Mouse (Mus musculus) limb, embryonic 14.5 days (tissue): ENCODE results near the gene D2hgdh. TPM values are rescaled to one million over a fixed set of nuclear protein-coding genes. Genes with fewer than 3 reads are reported as not detected.

ENCODE experiments used
- ATAC-seq: fragments of 200-750 bp; cut with Nextera tagmentation; 2 replicates; pipeline ENCODE4 v1.8.0; 2017; ENCODE audit warnings: low read depth, moderate number of reproducible peaks, moderate TSS enrichment; ENCODE audit not compliant: low FRiP score
- DNase-seq: peaks from one replicate; pipeline ENCODE4 v3.0.0-alpha.2; 2015; ENCODE audit warnings: low spot score
- H3K27ac ChIP-seq: fragments of 300-500 bp; sonication (generic); replicated peaks from 2 replicates; pipeline ENCODE4 v1.5.1; 2014; ENCODE audit warnings: low read depth, mild to moderate bottlenecking, low read length, moderate library complexity, mixed read lengths
- H3K27me3 ChIP-seq: fragments of 300-500 bp; sonication (generic); 2 replicates; pipeline ENCODE4 v1.6.1; 2014; ENCODE audit warnings: low read length, mixed read lengths; ENCODE audit not compliant: control insufficient read depth, insufficient read depth
- H3K36me3 ChIP-seq: fragments of 300-500 bp; sonication (generic); 2 replicates; pipeline ENCODE4 v1.6.1; 2014; ENCODE audit warnings: mild to moderate bottlenecking, low read length, moderate library complexity, mixed read lengths; ENCODE audit not compliant: control insufficient read depth, insufficient read depth
- H3K4me1 ChIP-seq: fragments of 300-500 bp; sonication (generic); 2 replicates; pipeline ENCODE4 v1.6.1; 2014; ENCODE audit warnings: antibody characterized with exemption, low read length, mixed read lengths; ENCODE audit not compliant: control insufficient read depth, insufficient read depth
- H3K4me2 ChIP-seq: fragments of 300-500 bp; sonication (generic); replicated peaks from 2 replicates; pipeline ENCODE4 v1.6.1; 2014; ENCODE audit warnings: low read depth, mild to moderate bottlenecking, low read length, moderate library complexity; ENCODE audit not compliant: severe bottlenecking
- H3K4me3 ChIP-seq: fragments of 300-500 bp; sonication (generic); replicated peaks from 2 replicates; pipeline ENCODE4 v1.5.1; 2014; ENCODE audit warnings: low read length
- H3K9ac ChIP-seq: fragments of 300-500 bp; sonication (generic); 2 replicates; pipeline ENCODE4 v1.6.1; 2014; ENCODE audit warnings: mild to moderate bottlenecking, low read depth, low read length, moderate library complexity; ENCODE audit not compliant: severe bottlenecking
- H3K9me3 ChIP-seq: fragments of 300-500 bp; sonication (generic); 2 replicates; pipeline ENCODE4 v1.6.1; 2016; ENCODE audit warnings: low read length; ENCODE audit not compliant: control insufficient read depth
- POLR2A ChIP-seq: fragments of 200-500 bp; IDR thresholded peaks from 2 replicates; pipeline ENCODE4 v1.8.0; 2012; ENCODE audit warnings: inconsistent platforms, mild to moderate bottlenecking, moderate library complexity, borderline replicate concordance; ENCODE audit not compliant: insufficient read depth, insufficient read length; ENCODE audit errors: extremely low read depth
- WGBS: fragments of 180-500 bp; shearing (Covaris S2); extraction: QIAGEN DNeasy Blood & Tissue Kit; methylation state at CpG from one replicate; pipeline ENCODE4 v1.1.7; 2014; 5-methylcytosine and 5-hydroxymethylcytosine counted together
- polyA plus RNA-seq, 2 experiments: library from polyadenylated mRNA; depleted of rRNA in 1 of 2; stranded (reverse) in 1 of 2; unstranded in 1 of 2; fragments of >200 nt; fragmentation: Nextera tagmentation in 1 of 2; extraction: Ambion mirVana in 1 of 2; gene quantifications; 2 replicates each; pipeline versions ENCODE4 v1.2.1 to v1.2.3; 2012 to 2014

D2hgdh gene
- polyA plus RNA-seq, 2 experiments: 13.2 to 25.1 TPM

GRCm38 (mm10) chr1:93817823-93818532 is 6.7 kb upstream of the D2hgdh start:
- Histone ChIP-seq H3K27ac (no peak overlapping the region), H3K4me2 (no peak overlapping the region), H3K27me3 (no peaks in the 10 kb centered on the region), H3K9me3 (no peaks in the 10 kb centered on the region), H3K9ac (no peak overlapping the region), H3K4me3 (no peak overlapping the region), H3K36me3 (peaks cover 82% of the 10 kb centered on the region), H3K4me1 (no peaks in the 10 kb centered on the region)
- ATAC-seq (no peak), DNase-seq (no peak)
- no peak for TF ChIP-seq POLR2A
- WGBS: 92% methylated on average over 8 of the region's 8 CpGs

GRCm38 (mm10) chr1:93818722-93819121 is 6.0 kb upstream of the D2hgdh start:
- no peaks in the 10 kb centered on the region for H3K27me3 ChIP-seq
- DNase-seq (no peak), ATAC-seq (no peak)
- H3K36me3 ChIP-seq: peaks cover 74% of the 10 kb centered on the region
- no peak overlapping the region for H3K4me3 ChIP-seq
- no peak overlapping the region for H3K4me2 ChIP-seq
- no peak overlapping the region for H3K9ac ChIP-seq
- H3K9me3 ChIP-seq: no peaks in the 10 kb centered on the region
- no peaks in the 10 kb centered on the region for H3K4me1 ChIP-seq
- WGBS: 83% methylated on average over 7 of the region's 7 CpGs
- TF ChIP-seq POLR2A: no peak
- no peak overlapping the region for H3K27ac ChIP-seq

GRCm38 (mm10) chr1:93823796-93824495 is 763 bp upstream of the D2hgdh start:
- TF ChIP-seq POLR2A: no peak
- Histone ChIP-seq H3K27me3 (no peaks in the 10 kb centered on the region), H3K4me3 (no peak overlapping the region), H3K9me3 (no peaks in the 10 kb centered on the region), H3K27ac (no peak overlapping the region), H3K4me2 (no peak overlapping the region), H3K9ac (no peak overlapping the region), H3K36me3 (peaks cover 22% of the 10 kb centered on the region), H3K4me1 (peaks cover 7% of the 10 kb centered on the region; the same call in 1 of the 2 replicates)
- DNase-seq (no peak), ATAC-seq (no peak)
- WGBS: 81% methylated on average over 3 of the region's 3 CpGs

- no peaks in the 10 kb centered on the region for H3K27me3 ChIP-seq
- peak overlapping the region; percentile 94 for H3K27ac ChIP-seq
- peak overlapping the region; percentile 59 for H3K4me3 ChIP-seq
- peak overlapping the region; percentile 71 for H3K9ac ChIP-seq
- ATAC-seq (peak; percentile 98), DNase-seq (peak; percentile 96)
- peak; percentile 82; the same call in 1 of the 2 replicates for TF ChIP-seq POLR2A
- H3K4me1 ChIP-seq: peaks cover 7% of the 10 kb centered on the region; the same call in 1 of the 2 replicates
- WGBS: under 1% methylated on average over 30 of the region's 30 CpGs
- peaks cover 10% of the 10 kb centered on the region for H3K36me3 ChIP-seq
- peak overlapping the region; percentile 64 for H3K4me2 ChIP-seq
- H3K9me3 ChIP-seq: no peaks in the 10 kb centered on the region
Measured at GRCm38 (mm10) chr1:93825105-93825674, 481 bp downstream of the D2hgdh start.

- Histone ChIP-seq H3K27me3 (no peaks in the 10 kb centered on the region), H3K9ac (peak overlapping the region; percentile 71), H3K36me3 (peaks cover 3% of the 10 kb centered on the region; the same call in 1 of the 2 replicates), H3K4me1 (peaks cover 7% of the 10 kb centered on the region; the same call in 1 of the 2 replicates), H3K27ac (peak overlapping the region; percentile 94), H3K4me3 (peak overlapping the region; percentile 59), H3K9me3 (no peaks in the 10 kb centered on the region), H3K4me2 (peak overlapping the region; percentile 64)
- ATAC-seq (no peak), DNase-seq (no peak)
- 47% methylated on average over 26 of the region's 27 CpGs for WGBS
- no peak for TF ChIP-seq POLR2A
Measured at GRCm38 (mm10) chr1:93825771-93826539, 1.2 kb downstream of the D2hgdh start.
